Mouse (Mus musculus) embryo, embryonic 11.5 days (tissue): ENCODE results near the gene Ankrd44.

Experiments used
- DNase-seq: peaks from one replicate; pipeline ENCODE4 v3.0.0-alpha.2; 2012; ENCODE audit warnings: low read depth, low spot score

The Ankrd44 gene

DNA sequence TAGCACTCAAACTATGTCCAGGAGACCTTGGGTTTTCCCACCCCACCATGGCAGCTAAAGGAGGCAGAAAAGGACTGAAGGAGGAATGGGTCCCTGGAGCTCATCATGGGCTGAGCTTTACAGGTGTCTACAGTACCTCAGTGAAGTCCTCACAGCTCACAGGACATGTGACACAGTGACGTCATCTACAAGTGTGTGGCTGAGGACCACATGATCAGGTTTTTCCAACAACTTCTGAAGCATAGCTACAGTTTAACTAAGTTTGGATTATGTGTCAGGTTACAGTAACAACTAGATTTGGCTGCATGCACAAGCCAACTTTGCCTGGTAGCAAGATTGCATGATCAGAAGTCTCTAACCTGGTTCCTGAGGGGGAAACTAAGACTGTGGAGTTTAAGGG, 78.9 kb downstream of the Ankrd44 start:
- DNase-seq, result no peak

DNA sequence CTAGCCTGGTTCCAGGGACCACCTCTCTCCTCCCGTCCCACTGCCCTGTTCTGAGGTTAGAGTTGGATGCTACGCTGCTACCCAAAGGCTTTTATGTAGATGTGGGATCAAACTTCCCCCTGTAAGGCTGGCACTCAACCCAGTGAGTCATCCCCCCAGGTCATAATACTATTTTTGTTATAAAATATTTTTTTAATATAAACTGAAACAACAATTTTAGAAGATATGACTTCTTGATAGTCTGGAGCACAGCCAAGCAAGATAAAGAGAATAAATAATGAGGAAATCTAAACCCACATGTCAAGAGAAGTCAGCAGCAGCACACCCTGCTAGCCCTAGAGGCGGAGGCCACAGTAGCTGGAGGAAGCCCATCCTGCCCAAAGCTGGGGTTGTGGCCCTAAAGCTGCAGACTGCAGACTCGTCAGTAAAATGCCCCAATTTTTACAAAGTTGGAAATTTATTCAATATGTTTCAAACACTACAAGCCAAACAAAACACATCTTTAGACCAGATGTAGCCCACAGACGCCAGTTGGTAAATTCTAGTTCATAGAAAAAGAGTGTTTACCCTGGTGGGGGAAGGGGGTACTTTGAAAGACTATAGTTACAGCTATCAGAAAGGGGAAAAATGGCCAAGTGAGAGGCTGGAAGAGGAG, 79.7 kb downstream of the Ankrd44 start:
- DNase-seq, result no peak

DNA sequence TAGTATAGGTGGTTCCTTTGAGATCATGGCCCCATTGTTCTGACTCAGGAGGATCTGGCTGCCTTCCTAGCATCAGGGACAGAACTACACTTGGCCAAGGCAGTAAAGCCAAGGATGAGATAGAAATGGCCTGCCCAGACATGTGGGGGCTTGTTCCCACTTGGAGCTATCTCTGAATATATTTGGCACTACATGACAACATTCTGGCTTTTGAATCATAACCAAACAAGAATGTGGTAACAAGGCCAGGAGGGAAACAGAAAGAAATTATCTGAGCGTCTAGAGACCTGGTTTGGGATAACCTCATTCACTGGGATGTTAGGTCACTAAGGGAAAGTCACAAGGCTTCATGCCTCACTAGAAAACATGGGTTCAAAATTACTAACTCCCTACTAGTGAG, 81.8 kb downstream of the Ankrd44 start:
- DNase-seq, result no peak

DNA sequence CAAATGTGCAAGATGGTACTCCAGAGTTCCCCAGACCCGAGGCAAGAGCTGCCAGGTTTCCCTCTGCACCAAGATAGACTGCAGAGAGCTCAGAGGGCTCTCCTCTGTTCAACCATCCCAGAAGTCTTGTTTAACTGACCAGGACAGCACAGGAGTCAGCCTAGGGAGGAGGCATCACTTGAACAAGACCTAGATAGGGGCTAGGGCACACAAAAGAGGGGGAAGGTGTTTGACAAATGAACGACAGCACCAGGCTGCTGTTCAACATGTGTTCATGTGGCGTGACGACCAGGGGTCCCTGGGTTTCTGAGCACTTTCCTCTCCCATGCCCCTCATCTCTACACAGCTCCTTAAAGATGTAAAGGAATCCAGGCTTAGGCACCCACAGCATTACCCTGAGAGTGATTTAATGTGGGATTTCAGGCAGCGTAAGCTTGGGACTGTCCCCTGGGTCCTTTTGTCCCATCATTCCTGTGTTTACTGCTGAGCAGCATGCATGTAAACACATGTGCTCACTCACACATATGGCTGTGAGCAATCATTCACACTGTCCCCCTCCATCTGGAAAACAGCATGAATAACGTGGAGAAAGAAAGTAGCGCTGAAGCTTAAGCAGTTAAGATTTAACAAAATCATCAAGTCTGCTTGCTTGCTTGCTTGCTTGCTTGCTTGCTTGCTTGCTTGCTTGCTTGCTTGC, 83.3 kb downstream of the Ankrd44 start:
- DNase-seq, result no peak

DNA sequence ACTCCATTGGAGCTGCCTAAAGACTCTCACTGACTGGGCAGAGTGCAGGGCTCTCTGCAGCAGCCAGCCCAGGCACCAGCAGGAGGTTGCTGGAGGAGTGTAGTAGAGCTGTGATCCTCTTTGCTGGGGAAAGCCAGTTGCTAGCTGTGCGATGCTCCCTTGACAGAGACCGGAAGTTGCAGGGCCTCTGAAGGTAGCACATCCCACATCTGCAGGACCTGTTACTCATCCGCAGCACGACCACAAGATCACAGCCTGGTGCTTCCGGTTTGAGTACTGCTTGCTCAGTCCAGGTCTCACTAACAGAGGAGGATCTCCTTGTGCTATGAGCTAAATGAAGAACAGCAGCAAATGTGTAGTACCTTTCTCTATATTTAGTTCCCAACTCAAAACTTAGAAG, 84.4 kb downstream of the Ankrd44 start:
- DNase-seq, result no peak

DNA sequence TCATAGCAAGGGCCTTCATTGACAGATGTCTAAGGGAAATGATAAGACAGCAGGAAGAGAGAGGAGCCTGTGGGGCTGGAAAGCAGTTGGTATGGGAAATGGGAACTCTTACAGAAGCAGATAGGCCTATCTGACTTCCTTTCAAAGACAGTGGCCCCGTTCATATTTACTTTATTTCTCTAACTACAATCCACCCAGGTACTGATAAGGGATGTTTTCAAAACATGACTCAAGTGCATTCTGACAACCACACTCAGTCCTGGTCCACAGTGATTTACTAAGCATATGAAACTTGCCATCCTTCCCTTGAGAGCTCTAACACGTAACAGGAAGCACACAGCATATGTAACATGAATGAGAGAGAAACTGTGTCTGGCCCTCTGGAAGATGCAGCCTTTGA, 86.1 kb downstream of the Ankrd44 start:
- no peak for DNase-seq

DNA sequence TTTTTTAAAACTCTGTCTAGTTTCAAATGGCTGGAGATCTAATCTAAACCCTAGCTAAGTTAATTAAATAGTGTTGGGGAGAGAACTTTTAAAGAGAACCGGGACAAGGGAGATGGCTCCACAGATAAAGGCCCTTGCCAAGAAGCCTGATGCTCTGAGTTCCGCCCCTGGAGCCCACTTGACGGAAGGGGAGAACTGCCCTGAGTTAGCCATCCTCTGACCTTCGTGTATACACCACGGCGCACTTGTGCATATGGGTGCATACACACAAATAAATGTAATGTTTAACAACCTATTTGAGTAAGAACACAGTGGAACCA, 87.7 kb downstream of the Ankrd44 start:
- DNase-seq, result no peak

DNA sequence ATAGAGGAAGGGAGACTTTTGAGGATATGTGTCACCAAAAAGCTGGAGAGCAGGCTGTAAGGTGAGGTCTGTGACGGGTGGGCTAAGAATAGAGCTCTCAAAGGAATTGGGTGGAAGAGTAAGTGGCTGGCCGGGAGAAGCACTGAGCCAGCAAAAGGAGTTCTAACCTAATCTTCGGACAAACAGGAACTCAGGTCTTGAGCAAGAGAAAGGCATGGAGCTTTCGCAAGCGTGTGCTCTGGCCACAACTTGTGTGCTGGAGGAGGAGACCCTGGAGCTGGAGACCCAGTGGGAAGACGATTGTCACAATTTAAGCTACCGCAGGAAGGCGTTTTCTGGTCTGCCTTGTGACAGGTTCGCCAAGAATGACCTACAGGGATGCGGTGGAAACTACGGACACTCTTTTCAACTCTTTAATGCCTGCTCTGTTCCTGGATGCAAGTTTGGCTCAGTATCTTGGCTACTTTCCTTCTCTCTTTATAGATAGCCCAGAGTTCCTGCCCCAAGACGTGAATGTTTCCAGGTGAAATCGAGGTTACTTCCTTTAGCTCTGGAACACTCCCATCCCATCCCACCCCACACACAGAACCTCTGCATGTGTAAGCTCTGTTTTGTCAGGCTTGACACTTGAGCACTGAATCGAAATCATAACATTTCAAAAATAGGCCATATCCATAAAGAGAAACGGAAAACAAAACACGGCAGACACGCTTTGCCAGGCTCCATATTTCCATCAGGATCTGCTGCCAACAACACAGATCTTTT, 88.3 kb downstream of the Ankrd44 start:
- DNase-seq, result no peak

DNA sequence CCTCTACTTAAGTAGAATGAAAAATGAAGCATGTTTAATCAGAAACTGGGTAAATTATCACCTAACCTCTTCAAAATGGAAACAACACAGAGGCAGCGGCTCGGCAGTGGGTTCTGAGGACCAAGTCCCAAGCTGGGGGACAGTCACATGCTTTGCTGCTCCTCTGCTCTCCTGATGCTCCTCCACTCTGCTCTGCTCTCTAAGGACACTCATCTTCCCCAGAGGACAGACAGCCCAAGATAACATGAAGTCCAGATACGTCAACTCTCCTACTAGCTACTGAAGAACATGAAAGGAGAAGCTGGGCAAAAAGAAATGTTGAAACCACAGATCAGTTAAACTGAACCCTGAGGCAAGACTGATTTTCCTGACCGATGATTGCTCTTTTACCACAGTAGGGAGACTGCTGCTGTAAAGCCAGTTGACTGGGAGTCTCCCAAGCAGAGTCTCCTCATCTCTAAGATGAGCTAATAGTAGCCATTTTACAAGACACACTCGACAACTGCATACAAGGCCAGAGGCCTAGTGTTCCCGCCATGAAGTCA, 90.5 kb downstream of the Ankrd44 start:
- no peak for DNase-seq

DNA sequence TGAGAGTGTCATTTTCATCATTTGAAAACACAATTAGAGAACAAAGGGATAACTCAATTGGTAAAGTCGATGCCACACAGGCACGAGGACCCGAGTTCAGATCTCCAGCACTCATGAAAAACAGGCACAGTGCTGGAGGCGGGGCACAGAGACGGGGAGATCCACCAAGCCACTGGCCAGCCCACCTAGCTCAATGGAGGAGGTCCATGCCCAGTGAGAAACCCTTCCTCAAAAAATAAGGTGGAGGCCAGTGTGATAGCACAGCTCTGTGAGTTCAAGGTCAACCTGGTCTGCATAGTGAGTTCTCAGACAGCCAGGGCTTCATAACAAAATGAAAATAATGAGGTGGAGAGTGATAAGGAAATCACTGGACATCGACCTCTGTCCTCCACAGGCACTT, 93.0 kb downstream of the Ankrd44 start:
- DNase-seq, result no peak

DNA sequence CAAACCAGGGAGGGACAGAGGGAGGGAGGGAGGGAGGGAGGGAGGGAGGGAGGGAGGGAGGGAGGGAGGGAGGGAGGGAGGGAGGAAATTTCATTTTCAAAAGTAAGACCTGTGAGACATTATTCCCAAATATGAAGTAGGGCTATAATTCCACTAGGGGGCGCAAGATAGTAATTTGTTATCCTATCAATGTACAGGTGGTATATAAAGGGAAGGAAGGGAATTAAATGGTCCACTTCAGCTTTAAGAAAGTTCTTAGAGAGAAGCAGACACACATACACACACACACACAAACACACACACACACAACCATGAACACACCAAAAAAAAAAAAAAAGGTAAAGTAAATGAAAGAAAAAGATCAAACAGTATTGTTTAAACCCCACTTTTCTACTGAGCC, 93.4 kb downstream of the Ankrd44 start:
- DNase-seq, result peak; percentile 61

DNA sequence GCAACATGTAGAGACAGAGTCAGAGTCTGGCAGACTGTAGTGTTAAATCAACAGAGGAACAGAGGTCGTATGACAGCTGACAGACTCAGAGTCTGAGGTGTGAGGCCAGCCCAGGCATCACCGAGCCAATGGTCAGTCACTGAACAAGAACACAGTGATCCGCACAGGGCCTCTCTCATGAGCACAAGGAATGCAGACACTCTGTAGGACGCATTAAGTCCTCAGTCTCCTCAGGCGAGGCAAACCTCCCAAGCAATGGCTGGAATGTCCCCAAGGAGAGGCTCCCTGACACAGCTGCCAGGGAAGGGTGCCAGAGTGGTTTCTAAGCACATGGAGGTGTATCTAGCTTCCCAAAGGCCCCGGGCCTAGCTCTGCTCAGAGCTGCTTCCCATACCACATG, 96.0 kb downstream of the Ankrd44 start:
- DNase-seq, result no peak

DNA sequence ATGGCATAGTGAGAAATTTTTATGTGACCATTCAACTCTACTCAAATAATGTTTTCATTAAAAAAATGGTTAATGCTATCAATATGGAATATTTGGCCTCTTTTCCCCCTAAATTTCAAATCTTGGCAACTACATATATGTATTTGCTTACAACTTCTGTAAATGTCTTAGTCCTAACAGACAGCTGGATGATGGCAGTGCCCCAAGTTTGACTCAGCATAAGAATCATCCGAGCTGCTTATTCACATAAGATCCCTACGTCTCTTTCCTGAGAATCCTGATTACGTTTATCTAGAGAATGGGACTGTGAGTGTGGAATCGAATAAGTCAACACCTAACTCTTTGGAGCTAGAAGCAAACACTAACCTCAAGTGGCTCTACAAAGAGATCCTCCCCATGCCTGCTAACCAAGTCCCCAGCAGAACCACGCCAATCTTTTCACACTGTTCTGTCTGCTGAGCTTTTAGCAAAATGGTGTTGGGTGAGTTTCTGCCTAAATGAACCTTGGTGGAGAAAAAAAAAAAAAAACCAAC, 96.4 kb downstream of the Ankrd44 start:
- no peak for DNase-seq

DNA sequence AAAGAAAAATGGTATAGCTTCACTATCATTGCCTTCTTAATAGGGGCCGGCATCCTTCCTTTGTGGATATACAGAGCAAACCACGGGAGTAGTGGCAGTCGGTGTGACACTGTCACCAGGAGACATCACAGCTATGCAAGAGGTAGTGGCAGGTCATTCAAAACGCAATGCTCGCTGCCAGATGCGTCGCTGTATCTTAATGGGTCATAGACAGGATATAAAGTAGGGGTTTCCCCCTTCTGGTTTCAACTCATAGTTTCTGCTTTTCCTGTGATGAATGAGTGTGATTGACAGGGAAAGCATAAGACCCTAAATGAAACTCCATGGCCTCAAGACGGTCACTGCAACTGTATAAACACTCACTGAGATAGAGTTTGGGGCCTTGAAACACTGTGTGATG, 98.4 kb downstream of the Ankrd44 start:
- DNase-seq, result no peak

DNA sequence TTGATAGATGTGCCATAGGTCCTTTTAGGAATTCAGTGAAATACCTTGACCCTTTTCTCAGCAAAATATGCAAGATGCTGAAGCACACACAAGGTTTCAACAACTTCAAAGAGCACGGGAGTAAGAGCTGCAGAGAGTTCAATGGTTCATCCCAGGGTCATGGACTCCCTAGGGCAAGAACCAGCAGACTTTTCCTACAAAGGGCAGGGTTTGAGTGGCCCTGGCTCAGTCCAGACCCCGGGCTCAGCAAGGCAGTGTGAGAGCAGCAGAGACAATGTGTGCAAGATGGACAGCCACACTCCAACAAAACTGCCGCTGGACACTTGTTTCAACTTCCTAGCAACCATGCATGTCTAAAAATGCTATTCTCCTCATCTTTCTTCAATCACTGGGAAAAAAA, 98.8 kb downstream of the Ankrd44 start:
- no peak for DNase-seq

DNA sequence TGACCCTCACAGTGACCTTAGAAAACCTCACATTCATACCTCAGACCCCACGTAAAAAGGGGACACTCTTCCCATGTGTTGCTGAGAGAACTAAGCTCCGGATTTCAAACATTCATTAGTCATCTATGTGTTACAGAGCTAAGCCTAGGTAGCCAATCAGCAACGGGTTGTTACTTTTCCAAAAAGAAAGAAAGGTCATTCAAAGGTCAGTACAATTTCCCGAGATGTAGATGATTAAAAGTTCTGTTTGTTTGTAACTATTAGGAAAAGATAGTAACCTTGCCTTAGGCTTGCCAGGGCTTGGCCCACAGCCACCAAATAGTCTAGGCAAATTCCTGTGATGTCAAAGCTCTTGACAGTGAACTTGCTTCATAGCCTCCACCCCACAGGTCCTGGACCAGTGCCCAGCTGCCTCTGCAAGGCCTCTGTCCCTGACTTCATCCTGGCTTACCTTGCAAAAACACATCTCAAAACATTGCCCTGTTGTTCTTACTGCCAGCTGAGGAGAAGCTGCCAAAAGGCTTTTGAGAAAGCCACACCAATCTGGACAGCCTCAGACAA, 99.7 kb downstream of the Ankrd44 start:
- no peak for DNase-seq

DNA sequence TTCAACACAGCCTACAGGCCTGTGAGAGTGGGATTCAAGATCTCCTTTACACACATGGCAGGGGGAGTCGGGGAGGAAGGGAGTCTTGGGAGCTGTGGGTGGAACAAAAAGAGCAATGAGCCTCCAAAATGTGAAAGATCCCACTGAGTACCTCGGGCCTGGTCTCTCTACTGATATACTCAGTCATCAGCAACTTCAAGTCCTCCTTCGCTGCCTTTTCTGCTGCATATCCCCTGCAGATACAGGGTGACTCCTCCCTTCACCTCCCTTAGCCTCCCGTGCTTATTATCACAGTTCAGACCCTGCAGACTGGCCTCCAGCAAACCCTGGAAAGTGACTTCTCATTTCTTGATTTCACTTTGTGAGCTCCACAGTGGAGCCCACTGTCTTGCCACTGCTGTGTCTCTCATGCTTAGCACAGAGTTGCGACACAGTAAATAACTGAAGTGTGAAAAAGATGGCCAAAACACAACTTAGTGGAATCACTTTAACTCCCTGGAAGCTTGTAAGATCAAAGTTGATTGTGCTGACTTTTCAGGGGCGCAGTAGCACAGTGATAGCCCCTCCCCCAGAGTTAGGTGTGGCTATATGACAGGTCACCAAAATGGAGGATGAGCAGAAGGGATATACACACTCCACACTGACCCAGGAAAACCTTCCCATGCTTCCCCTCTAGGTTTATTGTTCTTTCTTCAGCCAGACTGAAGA, 100.3 kb downstream of the Ankrd44 start:
- no peak for DNase-seq

DNA sequence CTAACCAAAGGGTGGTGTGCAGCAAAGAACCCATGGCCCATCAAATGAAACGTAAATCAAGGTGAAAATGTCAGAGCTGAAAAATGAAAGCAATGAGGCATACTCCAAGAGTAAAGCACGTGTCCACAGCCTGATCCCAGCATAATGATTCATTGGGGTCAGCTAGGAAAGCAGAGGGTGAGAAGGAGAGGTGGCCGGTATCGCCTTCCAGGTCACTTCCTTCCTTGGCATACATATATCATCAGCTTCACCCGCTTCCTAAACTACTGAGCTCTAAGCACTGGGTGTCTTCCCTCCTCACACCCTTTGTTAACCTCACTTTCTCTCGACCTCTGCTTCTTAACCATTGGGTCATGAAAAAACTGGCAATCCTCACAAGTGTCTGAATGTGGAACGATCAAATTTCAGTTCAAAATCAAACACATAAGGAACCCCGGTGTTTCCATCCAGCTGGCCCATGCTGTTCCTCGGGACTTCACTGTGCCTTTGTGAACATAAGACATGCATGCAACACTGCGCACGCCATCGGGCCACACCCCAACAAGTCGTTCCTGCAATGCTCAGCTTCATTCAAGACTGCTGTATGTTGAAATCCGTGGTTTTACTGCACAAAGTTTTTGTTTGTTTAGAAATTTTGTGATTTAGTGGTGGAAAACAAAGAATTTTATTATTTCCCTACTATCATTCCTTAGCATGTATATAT, 101.9 kb downstream of the Ankrd44 start:
- DNase-seq, result no peak

DNA sequence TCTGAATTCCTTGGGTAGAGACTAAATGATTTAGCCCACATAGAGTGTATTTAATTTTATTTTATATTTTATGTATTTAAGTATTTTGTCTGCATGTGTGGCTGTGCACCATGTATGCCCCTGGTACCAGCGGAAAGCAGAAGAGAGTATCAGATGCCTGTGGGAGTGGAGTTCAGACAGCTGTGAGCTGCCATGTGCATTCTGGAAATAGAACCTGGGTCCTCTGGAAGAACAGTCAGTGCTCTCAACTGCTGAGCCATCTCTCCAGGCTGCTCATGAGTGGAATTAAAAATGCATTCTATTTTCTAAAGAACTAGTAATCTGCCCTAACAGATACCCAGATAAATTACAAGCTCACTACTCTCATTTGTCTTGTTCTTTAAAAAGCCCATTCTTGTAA, 104.4 kb downstream of the Ankrd44 start:
- DNase-seq, result no peak

DNA sequence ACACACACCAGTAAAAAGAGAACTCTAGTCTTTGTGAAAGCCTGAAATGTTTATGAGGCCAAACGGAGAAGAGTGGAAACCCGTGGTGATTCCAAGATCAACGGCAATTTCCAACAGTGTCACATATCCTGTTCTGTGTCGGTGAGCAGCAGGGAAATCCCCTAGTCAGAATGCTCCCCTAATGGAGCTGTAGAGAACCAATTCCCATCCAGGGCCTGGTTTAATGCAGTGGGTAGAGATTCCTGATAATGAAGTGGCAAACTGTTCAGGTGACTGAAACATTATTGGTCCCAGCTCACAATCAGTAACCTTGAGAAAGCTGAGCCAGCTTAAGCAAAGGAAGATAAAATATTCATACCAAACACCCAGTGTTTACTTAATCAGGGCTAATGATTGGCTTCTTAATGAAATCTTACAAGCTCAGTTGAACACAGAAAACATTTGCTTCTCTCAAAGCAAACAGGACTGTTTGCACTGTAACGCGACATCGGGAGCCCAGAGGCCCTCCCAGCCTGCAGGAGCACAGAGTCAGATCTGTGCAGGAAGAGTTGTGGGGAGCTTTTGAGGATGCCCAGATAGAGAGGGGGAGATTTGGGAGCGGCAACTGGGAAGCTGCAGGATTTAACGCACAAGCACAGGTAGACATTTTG, 110.9 kb downstream of the Ankrd44 start:
- no peak for DNase-seq
